Mouse (Mus musculus) kidney, adult 2 months (tissue): ENCODE data around the gene Atp13a2.

ENCODE experiments used
- CTCF ChIP-seq: fragments of 200-500 bp; conservative IDR thresholded peaks from 2 replicates; pipeline ENCODE4 v1.5.1; 2011; ENCODE audit warnings: low read depth, mild to moderate bottlenecking, control low read depth, low read length, moderate library complexity, mixed read lengths; ENCODE audit not compliant: insufficient read depth, insufficient read length
- POLR2A ChIP-seq: fragments of 200-500 bp; IDR thresholded peaks from one replicate; pipeline ENCODE4 v1.6.1; 2011; ENCODE audit warnings: low read depth, low read length, control low read depth

DNA sequence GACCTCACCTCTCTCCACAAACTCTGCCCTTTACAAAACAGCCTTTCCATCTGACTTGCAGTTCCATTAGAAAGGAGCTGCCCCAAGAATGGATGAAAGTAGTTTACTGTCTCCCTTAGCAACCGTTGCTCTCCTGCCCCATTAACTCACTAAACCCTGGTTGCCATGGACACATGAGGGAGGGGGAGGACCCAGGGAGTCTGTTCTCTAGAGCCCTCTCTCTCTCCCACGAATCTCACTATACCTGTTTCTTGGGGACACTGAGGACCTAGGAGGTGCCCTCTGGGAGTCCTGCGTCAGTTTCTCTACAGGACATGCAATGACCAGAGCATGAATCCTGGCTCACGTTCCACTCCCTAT is 62.8 kb downstream of the Atp13a2 start:
- no peak for TF ChIP-seq CTCF
- no peak for TF ChIP-seq POLR2A
